Mouse (Mus musculus): Measurements from ENCODE around the gene Fzd9. TPM values are rescaled to one million over a fixed set of nuclear protein-coding genes. Genes with fewer than 3 reads are reported as not detected.

The Fzd9 gene
- polyA plus RNA-seq, 1 experiment from 2014 or later = 0.58 TPM

DNA sequence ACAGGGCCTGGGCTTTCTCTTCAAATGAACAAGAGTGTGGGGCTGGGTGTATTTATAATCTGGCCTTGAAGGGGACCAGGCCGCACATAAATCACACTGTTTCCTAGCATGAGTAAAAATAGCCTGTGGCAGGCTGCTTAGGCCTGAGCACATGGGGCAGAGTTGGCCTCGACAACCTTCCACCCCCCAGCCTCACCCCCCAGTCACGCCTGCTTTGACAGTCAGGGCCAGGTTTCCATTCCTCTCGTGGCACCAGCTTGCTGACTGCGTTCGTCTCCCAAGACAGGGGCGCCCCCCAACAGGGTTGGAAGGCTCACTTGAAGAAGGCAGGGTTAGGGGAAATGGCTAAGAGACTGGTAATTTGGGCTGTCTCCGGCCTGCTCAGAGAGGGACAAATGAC, 18.4 kb upstream of the Fzd9 start:
- 65% methylated on average over 8 of the region's 8 CpGs for WGBS (ENCODE audit: insufficient replicate concordance)
- no peak overlapping the region for H3K27ac ChIP-seq
- no peaks in the 10 kb centered on the region for H3K36me3 ChIP-seq
- no peak overlapping the region for H3K4me3 ChIP-seq
- 0 out of 2 replicates have a peak, but pooled peaks cover 2% of the 10 kb centered on the region for H3K4me1 ChIP-seq
- H3K9ac ChIP-seq = no peak overlapping the region
- H3K4me2 ChIP-seq = no peak overlapping the region
- H3K27me3 ChIP-seq (replicated peaks) = peaks cover 5% of the 10 kb centered on the region
- H3K9me3 ChIP-seq (replicated peaks) = no peaks in the 10 kb centered on the region
- ATAC-seq = no peak

DNA sequence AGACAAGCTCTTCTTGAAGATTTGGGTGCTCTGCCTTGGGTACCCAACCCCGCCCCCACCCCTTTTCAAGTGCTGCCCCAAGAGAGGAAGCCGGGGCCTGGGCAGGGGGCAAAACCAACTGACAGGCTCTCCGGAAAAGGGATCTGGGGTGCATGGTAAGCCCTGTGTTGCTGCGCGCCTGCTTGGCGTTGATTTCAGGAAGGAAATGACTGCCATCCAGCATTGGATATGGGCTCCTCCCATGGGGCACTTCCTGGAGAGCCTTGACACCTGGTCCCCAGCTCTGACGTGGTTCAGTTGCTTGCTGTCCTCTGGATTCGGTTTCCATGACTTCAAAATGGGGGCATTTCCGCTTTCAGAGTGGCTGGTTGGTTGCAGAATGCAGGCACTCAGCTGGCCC, 13.5 kb upstream of the Fzd9 start:
- peak overlapping the region; percentile 46 for H3K4me2 ChIP-seq
- no peaks in the 10 kb centered on the region for H3K27me3 ChIP-seq (replicated peaks)
- 0 out of 2 replicates have a peak overlapping the region, but pooled peaks have one; percentile 17 for H3K9ac ChIP-seq
- 0 out of 2 replicates have a peak, but pooled peaks cover 8% of the 10 kb centered on the region for H3K4me1 ChIP-seq
- H3K9me3 ChIP-seq (replicated peaks) = no peaks in the 10 kb centered on the region
- WGBS (ENCODE audit: insufficient replicate concordance) = 18% methylated on average over 9 of the region's 9 CpGs
- H3K4me3 ChIP-seq = no peak overlapping the region
- ATAC-seq = no peak
- no peaks in the 10 kb centered on the region for H3K36me3 ChIP-seq
- H3K27ac ChIP-seq = no peak overlapping the region

GRCm38 (mm10) chr5:135263866-135264503, 13.0 kb upstream of the Fzd9 start:
- Histone ChIP-seq H3K4me1 (0 out of 2 replicates have a peak, but pooled peaks cover 8% of the 10 kb centered on the region), H3K9ac (0 out of 2 replicates have a peak overlapping the region, but pooled peaks have one; percentile 17), H3K9me3 (replicated peaks) (no peaks in the 10 kb centered on the region), H3K4me2 (peak overlapping the region; percentile 46), H3K27ac (no peak overlapping the region), H3K27me3 (replicated peaks) (no peaks in the 10 kb centered on the region), H3K36me3 (no peaks in the 10 kb centered on the region), H3K4me3 (no peak overlapping the region)
- ATAC-seq = 0 out of 2 replicates have a peak, but pooled peaks have one; percentile 27
- 11% methylated on average over 17 of the region's 17 CpGs for WGBS (ENCODE audit: insufficient replicate concordance)

GRCm38 (mm10) chr5:135258280-135259150, 7.5 kb upstream of the Fzd9 start:
- Histone ChIP-seq H3K4me3 (no peak overlapping the region), H3K9me3 (replicated peaks) (0 out of 2 replicates have a peak, but pooled peaks cover 4% of the 10 kb centered on the region), H3K27me3 (replicated peaks) (peaks cover 15% of the 10 kb centered on the region), H3K27ac (no peak overlapping the region), H3K36me3 (no peaks in the 10 kb centered on the region), H3K4me1 (no peaks in the 10 kb centered on the region), H3K9ac (peak overlapping the region; percentile 17; the same call in 1 of the 2 replicates), H3K4me2 (peak overlapping the region; percentile 25; the same call in 1 of the 2 replicates)
- ATAC-seq = no peak
- WGBS (ENCODE audit: insufficient replicate concordance) = 55% methylated on average over 30 of the region's 30 CpGs

DNA sequence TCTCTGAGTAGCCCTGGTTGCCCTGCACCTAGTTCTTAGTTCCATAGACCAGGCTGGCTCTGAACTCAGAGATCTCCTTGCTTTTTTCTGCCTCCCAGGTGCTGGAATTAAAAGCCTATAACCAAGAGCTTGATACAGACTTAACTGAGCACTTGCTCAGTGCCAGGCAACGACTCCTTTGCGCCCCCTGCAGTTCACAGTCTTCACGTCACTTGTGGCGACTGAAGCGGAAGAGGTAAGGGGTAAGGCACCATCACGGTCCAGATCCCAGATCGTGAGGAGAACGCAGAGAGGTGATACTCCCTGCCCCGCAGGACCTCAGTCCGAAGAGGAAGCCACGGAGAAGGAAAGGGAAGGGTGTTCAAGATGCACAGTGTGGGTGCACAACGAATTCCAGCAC, 6.5 kb upstream of the Fzd9 start:
- Histone ChIP-seq H3K9ac (no peak overlapping the region), H3K4me3 (no peak overlapping the region), H3K9me3 (replicated peaks) (0 out of 2 replicates have a peak, but pooled peaks cover 4% of the 10 kb centered on the region), H3K27me3 (replicated peaks) (peaks cover 23% of the 10 kb centered on the region), H3K4me1 (no peaks in the 10 kb centered on the region), H3K36me3 (no peaks in the 10 kb centered on the region), H3K4me2 (no peak overlapping the region), H3K27ac (no peak overlapping the region)
- ATAC-seq = no peak
- 64% methylated on average over 12 of the region's 12 CpGs for WGBS (ENCODE audit: insufficient replicate concordance)

GRCm38 (mm10) chr5:135256166-135256565, 5.1 kb upstream of the Fzd9 start:
- peaks cover 30% of the 10 kb centered on the region for H3K27me3 ChIP-seq (replicated peaks)
- no peak for ATAC-seq
- 0 out of 2 replicates have a peak, but pooled peaks cover 4% of the 10 kb centered on the region for H3K9me3 ChIP-seq (replicated peaks)
- no peak overlapping the region for H3K4me2 ChIP-seq
- no peak overlapping the region for H3K9ac ChIP-seq
- peaks cover 3% of the 10 kb centered on the region for H3K4me1 ChIP-seq
- no peak overlapping the region for H3K4me3 ChIP-seq
- H3K36me3 ChIP-seq = no peaks in the 10 kb centered on the region
- H3K27ac ChIP-seq = no peak overlapping the region
- WGBS (ENCODE audit: insufficient replicate concordance) = 71% methylated on average over 3 of the region's 3 CpGs

GRCm38 (mm10) chr5:135253741-135254401, 2.8 kb upstream of the Fzd9 start:
- no peak for ATAC-seq
- Histone ChIP-seq H3K4me3 (no peak overlapping the region), H3K27ac (no peak overlapping the region), H3K9me3 (replicated peaks) (0 out of 2 replicates have a peak, but pooled peaks cover 4% of the 10 kb centered on the region), H3K4me1 (peaks cover 17% of the 10 kb centered on the region), H3K9ac (no peak overlapping the region), H3K4me2 (no peak overlapping the region), H3K36me3 (no peaks in the 10 kb centered on the region), H3K27me3 (replicated peaks) (peaks cover 53% of the 10 kb centered on the region)
- 25% methylated on average over 12 of the region's 12 CpGs for WGBS (ENCODE audit: insufficient replicate concordance)

- peak; percentile 57 for ATAC-seq
- peaks cover 19% of the 10 kb centered on the region for H3K36me3 ChIP-seq
- H3K4me1 ChIP-seq = peaks cover 17% of the 10 kb centered on the region
- H3K9me3 ChIP-seq (replicated peaks) = 0 out of 2 replicates have a peak, but pooled peaks cover under 1% of the 10 kb centered on the region
- H3K27me3 ChIP-seq (replicated peaks) = peaks cover 58% of the 10 kb centered on the region
- no peak overlapping the region for H3K27ac ChIP-seq
- peak overlapping the region; percentile 97 for H3K4me2 ChIP-seq
- H3K9ac ChIP-seq = peak overlapping the region; percentile 68
- peak overlapping the region; percentile 61 for H3K4me3 ChIP-seq
- 2% methylated on average over 87 of the region's 92 CpGs for WGBS (ENCODE audit: insufficient replicate concordance)
These were observed 598 bp downstream of the Fzd9 start for GRCm38 (mm10) chr5:135250186-135251078.

DNA sequence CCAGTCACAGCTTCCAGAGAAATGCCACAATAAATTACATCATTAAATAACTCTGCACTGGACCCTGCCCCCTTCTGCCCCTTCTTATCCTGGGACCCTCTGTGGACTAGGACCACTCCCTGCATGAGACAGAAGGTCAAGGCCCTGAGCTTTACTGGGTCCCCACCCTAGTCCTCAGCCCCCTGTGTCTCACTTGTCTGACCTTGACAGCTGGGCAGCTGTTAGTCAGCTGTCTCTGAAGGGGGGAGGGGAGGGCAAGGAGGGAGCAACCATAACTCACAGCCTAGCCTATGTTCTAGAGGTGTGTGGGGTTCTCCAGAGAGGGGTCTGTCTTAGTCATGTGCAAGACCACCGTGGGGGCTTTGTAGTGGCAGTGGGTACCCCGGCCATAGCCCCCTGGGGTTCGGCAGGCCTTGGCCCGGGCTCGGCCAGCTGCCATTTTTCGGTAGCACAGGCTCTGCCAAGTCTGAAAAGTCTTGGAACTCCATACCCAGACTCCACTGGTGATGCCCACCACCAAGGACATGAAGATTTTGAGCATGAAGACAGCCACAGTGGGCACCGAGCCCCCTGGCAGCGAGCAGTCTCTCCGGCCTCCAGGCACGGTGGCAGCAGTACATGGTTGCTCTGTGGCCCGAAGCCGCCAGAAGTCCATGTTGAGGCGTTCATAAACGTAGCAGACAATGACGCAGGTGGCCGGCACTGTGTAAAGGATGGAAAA, 1.9 kb downstream of the Fzd9 start:
- Histone ChIP-seq H3K9ac (no peak overlapping the region), H3K27me3 (replicated peaks) (peaks cover 53% of the 10 kb centered on the region)
- 79% methylated on average over 16 of the region's 16 CpGs for WGBS (ENCODE audit: insufficient replicate concordance)

GRCm38 (mm10) chr5:135247337-135247736, 3.7 kb downstream of the Fzd9 start:
- Histone ChIP-seq H3K27me3 (replicated peaks) (peaks cover 37% of the 10 kb centered on the region), H3K9ac (no peak overlapping the region), H3K4me2 (no peak overlapping the region), H3K27ac (no peak overlapping the region), H3K9me3 (replicated peaks) (no peaks in the 10 kb centered on the region), H3K36me3 (peaks cover 50% of the 10 kb centered on the region), H3K4me1 (peaks cover 17% of the 10 kb centered on the region), H3K4me3 (no peak overlapping the region)
- ATAC-seq = no peak
- WGBS (ENCODE audit: insufficient replicate concordance) = 79% methylated on average over 9 of the region's 9 CpGs

More for the DNA sequence above, 1.9 kb downstream of the Fzd9 start:
- no peak for ATAC-seq
- no peaks in the 10 kb centered on the region for H3K9me3 ChIP-seq (replicated peaks)
- no peak overlapping the region for H3K4me3 ChIP-seq
- peaks cover 32% of the 10 kb centered on the region for H3K36me3 ChIP-seq
- no peak overlapping the region for H3K27ac ChIP-seq
- H3K4me2 ChIP-seq = no peak overlapping the region
- peaks cover 17% of the 10 kb centered on the region for H3K4me1 ChIP-seq
